Mouse (Mus musculus) embryonic facial prominence, embryonic 11.5 days (tissue): ENCODE data around the gene Hmbs. TPM values are rescaled to one million over a fixed set of nuclear protein-coding genes. Genes with fewer than 3 reads are reported as not detected.

Experiments
- ATAC-seq: fragments of 200-750 bp; cut with Nextera tagmentation; replicated peaks from 2 replicates; pipeline ENCODE4 v1.8.0; 2017; ENCODE audit warnings: low read depth; ENCODE audit not compliant: insufficient number of reproducible peaks, low FRiP score, low TSS enrichment
- DNase-seq: peaks from one replicate; pipeline ENCODE4 v3.0.0-alpha.2; 2015; ENCODE audit warnings: low spot score
- H3K27ac ChIP-seq: fragments of 300-500 bp; sonication (generic); replicated peaks from 2 replicates; pipeline ENCODE4 v1.5.1; 2014; ENCODE audit warnings: mild to moderate bottlenecking, low read depth, low read length, control low read depth
- H3K27me3 ChIP-seq: fragments of 300-500 bp; sonication (generic); 2 replicates; pipeline ENCODE4 v1.6.1; 2014; ENCODE audit warnings: mild to moderate bottlenecking, low read length, moderate library complexity, mixed read lengths; ENCODE audit not compliant: control insufficient read depth, insufficient read depth
- H3K36me3 ChIP-seq: fragments of 300-500 bp; sonication (generic); replicated peaks from 2 replicates; pipeline ENCODE4 v1.6.1; 2014; ENCODE audit warnings: low read depth, mild to moderate bottlenecking, low read length, moderate library complexity, mixed read lengths; ENCODE audit not compliant: control insufficient read depth, insufficient read depth
- H3K4me1 ChIP-seq: fragments of 300-500 bp; sonication (generic); 2 replicates; pipeline ENCODE4 v1.6.1; 2014; ENCODE audit warnings: low read length, mixed read lengths; ENCODE audit not compliant: control insufficient read depth, insufficient read depth
- H3K4me2 ChIP-seq: fragments of 300-500 bp; sonication (generic); 2 replicates; pipeline ENCODE4 v1.6.1; 2014; ENCODE audit warnings: low read depth, mild to moderate bottlenecking, control low read depth, low read length, moderate library complexity
- H3K4me3 ChIP-seq: fragments of 300-500 bp; sonication (generic); 2 replicates; pipeline ENCODE4 v1.5.1; 2014; ENCODE audit warnings: low read depth, low read length, control low read depth
- H3K9ac ChIP-seq: fragments of 300-500 bp; sonication (generic); replicated peaks from 2 replicates; pipeline ENCODE4 v1.6.1; 2014; ENCODE audit warnings: mild to moderate bottlenecking, control low read depth, low read length
- H3K9me3 ChIP-seq: fragments of 300-500 bp; sonication (generic); replicated peaks from 2 replicates; pipeline ENCODE4 v1.6.1; 2016; ENCODE audit warnings: mild to moderate bottlenecking, low read length, inconsistent platforms, mixed read lengths; ENCODE audit not compliant: control insufficient read depth
- WGBS: fragments of 180-500 bp; shearing (Covaris S2); extraction: QIAGEN DNeasy Blood & Tissue Kit; methylation state at CpG from one replicate; pipeline ENCODE4 v1.1.7; 2014; 5-methylcytosine and 5-hydroxymethylcytosine counted together
- polyA plus RNA-seq: library from polyadenylated mRNA; unstranded; fragments of >200 nt; fragmentation: Nextera tagmentation; extraction: Ambion mirVana; gene quantifications from 2 replicates; pipeline ENCODE4 v1.2.1, GENCODE M21; 2014

Hmbs gene
- polyA plus RNA-seq, 1 experiment from 2014 or later = 152 TPM

- Histone ChIP-seq H3K4me2 (no peak overlapping the region), H3K27me3 (no peaks in the 10 kb centered on the region), H3K9me3 (no peaks in the 10 kb centered on the region), H3K9ac (no peak overlapping the region), H3K36me3 (peaks cover 20% of the 10 kb centered on the region), H3K4me1 (no peaks in the 10 kb centered on the region), H3K27ac (no peak overlapping the region), H3K4me3 (no peak overlapping the region)
- 89% methylated on average over 6 of the region's 6 CpGs for WGBS
- DNase-seq (no peak), ATAC-seq (no peak)
Observed at GRCm38 (mm10) chr9:44353142-44353541, 9.1 kb upstream of the Hmbs start.

GRCm38 (mm10) chr9:44352337-44352736 lies 8.3 kb upstream of the Hmbs start:
- Histone ChIP-seq H3K27ac (no peak overlapping the region), H3K4me3 (no peak overlapping the region), H3K9me3 (no peaks in the 10 kb centered on the region), H3K4me2 (no peak overlapping the region), H3K27me3 (no peaks in the 10 kb centered on the region), H3K9ac (no peak overlapping the region), H3K4me1 (no peaks in the 10 kb centered on the region), H3K36me3 (peaks cover 22% of the 10 kb centered on the region)
- 89% methylated on average over 10 of the region's 10 CpGs for WGBS
- no peak for DNase-seq
- no peak for ATAC-seq

- no peak overlapping the region for H3K27ac ChIP-seq
- no peak for ATAC-seq
- H3K9ac ChIP-seq = no peak overlapping the region
- no peaks in the 10 kb centered on the region for H3K27me3 ChIP-seq
- H3K36me3 ChIP-seq = peaks cover 17% of the 10 kb centered on the region
- no peaks in the 10 kb centered on the region for H3K4me1 ChIP-seq
- DNase-seq = no peak
- H3K9me3 ChIP-seq = no peaks in the 10 kb centered on the region
- 93% methylated on average over 4 of the region's 4 CpGs for WGBS
- no peak overlapping the region for H3K4me2 ChIP-seq
- H3K4me3 ChIP-seq = no peak overlapping the region
Observed at GRCm38 (mm10) chr9:44351396-44351795, 7.4 kb upstream of the Hmbs start.

DNA sequence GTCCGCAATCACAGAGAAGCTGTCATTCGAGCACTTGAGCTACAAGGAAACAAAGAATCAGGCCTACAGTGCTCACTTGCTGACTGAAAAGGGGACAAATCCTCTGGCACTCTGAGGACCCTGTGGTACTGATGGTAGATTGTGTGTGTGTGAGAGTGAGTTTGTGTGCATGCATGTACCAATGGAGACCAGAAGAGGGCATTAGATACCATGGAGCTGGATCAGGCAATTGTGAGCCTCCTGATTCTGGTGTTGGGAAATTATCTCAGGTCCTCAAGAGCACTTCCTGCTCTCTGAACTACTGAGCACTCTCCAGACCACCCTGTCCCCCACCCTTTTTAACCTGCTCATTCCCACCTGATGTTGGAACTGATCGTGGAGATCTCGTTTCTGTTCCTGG lies 4.5 kb upstream of the Hmbs start:
- Histone ChIP-seq H3K27ac (no peak overlapping the region), H3K27me3 (no peaks in the 10 kb centered on the region), H3K4me2 (no peak overlapping the region), H3K36me3 (peaks cover 8% of the 10 kb centered on the region), H3K4me3 (no peak overlapping the region), H3K4me1 (no peaks in the 10 kb centered on the region), H3K9me3 (no peaks in the 10 kb centered on the region), H3K9ac (no peak overlapping the region)
- WGBS = 90% methylated on average over 4 of the region's 4 CpGs
- ATAC-seq = no peak
- no peak for DNase-seq

GRCm38 (mm10) chr9:44347621-44348020 lies 3.6 kb upstream of the Hmbs start:
- no peak overlapping the region for H3K4me3 ChIP-seq
- H3K4me2 ChIP-seq = no peak overlapping the region
- no peak for ATAC-seq
- H3K36me3 ChIP-seq = peaks cover 8% of the 10 kb centered on the region
- H3K27me3 ChIP-seq = no peaks in the 10 kb centered on the region
- H3K4me1 ChIP-seq = peaks cover 5% of the 10 kb centered on the region
- no peak overlapping the region for H3K27ac ChIP-seq
- no peaks in the 10 kb centered on the region for H3K9me3 ChIP-seq
- no peak overlapping the region for H3K9ac ChIP-seq
- no peak for DNase-seq
- 92% methylated on average over 4 of the region's 4 CpGs for WGBS

DNA sequence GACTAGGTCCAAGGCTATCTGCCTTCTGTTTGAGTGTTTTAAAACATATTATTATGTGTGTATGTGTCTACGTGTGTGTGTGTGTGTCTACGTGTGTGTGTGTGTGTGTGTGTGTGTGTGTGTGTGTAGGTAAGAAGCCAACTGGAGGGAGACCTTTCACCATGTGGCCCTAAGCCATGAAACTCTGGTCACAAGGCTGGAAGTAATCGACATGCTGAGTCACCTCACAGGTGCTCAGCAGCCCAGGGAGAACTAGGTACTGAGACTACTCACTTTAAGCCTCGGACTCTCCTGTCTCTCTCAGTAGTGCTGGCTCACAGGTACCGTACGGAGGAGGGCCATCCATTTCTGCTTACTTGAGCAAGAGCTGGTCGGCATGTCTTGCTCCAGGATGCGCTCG lies 3.1 kb upstream of the Hmbs start:
- no peak overlapping the region for H3K4me3 ChIP-seq
- DNase-seq (no peak), ATAC-seq (no peak)
- no peaks in the 10 kb centered on the region for H3K9me3 ChIP-seq
- WGBS = 96% methylated on average over 9 of the region's 9 CpGs
- no peaks in the 10 kb centered on the region for H3K27me3 ChIP-seq
- peaks cover 8% of the 10 kb centered on the region for H3K36me3 ChIP-seq
- H3K4me1 ChIP-seq = peaks cover 5% of the 10 kb centered on the region
- H3K27ac ChIP-seq = no peak overlapping the region
- H3K9ac ChIP-seq = no peak overlapping the region
- H3K4me2 ChIP-seq = no peak overlapping the region

DNA sequence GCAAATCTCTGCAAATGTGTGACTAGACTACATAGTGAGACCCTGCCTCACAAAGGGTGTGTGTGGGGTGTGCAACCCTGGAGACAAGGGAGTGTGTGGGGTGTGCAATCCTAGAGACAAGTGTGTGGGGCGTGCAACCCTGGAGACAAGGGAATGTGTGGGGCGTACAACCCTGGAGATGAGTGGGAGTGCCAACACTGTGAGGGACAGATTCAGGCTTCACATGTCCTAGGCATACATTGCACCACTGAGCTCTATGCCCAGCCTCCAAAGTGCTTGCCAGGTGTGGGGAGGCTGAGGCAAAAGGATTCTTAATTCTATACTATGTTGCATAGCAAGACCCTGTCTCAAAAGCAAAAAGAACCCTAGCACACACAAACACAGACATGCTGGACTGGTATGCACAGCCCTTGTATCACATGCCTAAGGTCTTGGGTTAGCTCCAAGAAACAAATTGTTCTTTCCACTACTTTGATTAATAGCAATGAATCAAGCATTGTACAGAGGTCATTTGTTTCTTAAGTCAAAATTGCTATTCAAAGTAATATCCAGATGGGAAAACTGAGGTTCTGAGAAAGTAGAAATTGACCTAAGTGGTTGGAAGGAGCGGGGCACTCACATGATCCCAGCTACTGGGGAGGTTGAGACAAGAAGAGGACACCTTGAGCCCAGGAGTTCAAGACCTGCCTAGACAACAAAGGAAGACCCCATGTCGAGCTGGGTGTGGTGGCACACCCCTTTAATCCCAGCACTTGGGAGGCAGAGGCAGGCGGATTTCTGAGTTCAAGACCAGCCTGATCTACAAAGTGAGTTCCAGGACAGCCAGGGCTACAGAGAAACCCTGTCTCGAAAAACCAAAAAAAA lies 1.8 kb upstream of the Hmbs start:
- no peaks in the 10 kb centered on the region for H3K27me3 ChIP-seq
- H3K4me3 ChIP-seq = no peak overlapping the region
- 86% methylated on average over 6 of the region's 6 CpGs for WGBS
- no peak overlapping the region for H3K9ac ChIP-seq
- no peak for DNase-seq
- H3K9me3 ChIP-seq = no peaks in the 10 kb centered on the region
- no peak overlapping the region for H3K4me2 ChIP-seq
- H3K4me1 ChIP-seq = peaks cover 5% of the 10 kb centered on the region
- no peak overlapping the region for H3K27ac ChIP-seq
- no peak for ATAC-seq
- H3K36me3 ChIP-seq = peaks cover 8% of the 10 kb centered on the region

- DNase-seq (no peak), ATAC-seq (no peak)
- H3K9ac ChIP-seq = peak overlapping the region; percentile 88
- H3K9me3 ChIP-seq = no peaks in the 10 kb centered on the region
- H3K4me3 ChIP-seq = peak overlapping the region; percentile 85
- peaks cover 7% of the 10 kb centered on the region for H3K36me3 ChIP-seq
- WGBS = 8% methylated on average over 6 of the region's 6 CpGs
- H3K4me2 ChIP-seq = peak overlapping the region; percentile 73
- H3K27ac ChIP-seq = peak overlapping the region; percentile 95; the same call in 1 of the 2 replicates
- no peaks in the 10 kb centered on the region for H3K27me3 ChIP-seq
- peaks cover 5% of the 10 kb centered on the region for H3K4me1 ChIP-seq
Observed at GRCm38 (mm10) chr9:44343290-44343689, 738 bp downstream of the Hmbs start.
